Mouse (Mus musculus) CD4-positive, CD25-positive, alpha-beta regulatory T cell, adult 2 months (primary cell): ENCODE data around the gene Smim24.

ENCODE experiments used
- DNase-seq: peaks from one replicate; pipeline ENCODE4 v3.0.0-alpha.2; 2012; ENCODE audit warnings: low read depth, low spot score

Gene Smim24

DNA sequence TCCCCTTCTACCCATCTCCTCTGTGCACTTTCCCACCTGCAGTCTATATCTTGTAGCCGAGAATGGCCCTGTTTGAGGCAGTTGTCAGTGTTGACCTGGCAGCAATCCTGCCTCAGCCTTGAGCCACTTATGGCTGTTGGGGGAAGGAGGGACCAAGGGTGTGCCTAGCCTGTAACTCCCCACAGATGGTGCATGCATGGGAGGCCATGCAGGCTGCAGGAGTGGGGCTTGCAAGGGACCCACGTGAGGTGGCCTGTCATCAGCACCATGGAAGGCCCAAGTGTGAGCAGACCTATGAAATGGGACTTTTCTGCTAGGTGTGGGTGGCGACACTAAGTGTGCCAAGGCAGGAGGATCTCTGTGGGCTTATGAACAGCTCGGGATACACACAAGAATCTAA, 27.8 kb upstream of the Smim24 start:
- no peak for DNase-seq

DNA sequence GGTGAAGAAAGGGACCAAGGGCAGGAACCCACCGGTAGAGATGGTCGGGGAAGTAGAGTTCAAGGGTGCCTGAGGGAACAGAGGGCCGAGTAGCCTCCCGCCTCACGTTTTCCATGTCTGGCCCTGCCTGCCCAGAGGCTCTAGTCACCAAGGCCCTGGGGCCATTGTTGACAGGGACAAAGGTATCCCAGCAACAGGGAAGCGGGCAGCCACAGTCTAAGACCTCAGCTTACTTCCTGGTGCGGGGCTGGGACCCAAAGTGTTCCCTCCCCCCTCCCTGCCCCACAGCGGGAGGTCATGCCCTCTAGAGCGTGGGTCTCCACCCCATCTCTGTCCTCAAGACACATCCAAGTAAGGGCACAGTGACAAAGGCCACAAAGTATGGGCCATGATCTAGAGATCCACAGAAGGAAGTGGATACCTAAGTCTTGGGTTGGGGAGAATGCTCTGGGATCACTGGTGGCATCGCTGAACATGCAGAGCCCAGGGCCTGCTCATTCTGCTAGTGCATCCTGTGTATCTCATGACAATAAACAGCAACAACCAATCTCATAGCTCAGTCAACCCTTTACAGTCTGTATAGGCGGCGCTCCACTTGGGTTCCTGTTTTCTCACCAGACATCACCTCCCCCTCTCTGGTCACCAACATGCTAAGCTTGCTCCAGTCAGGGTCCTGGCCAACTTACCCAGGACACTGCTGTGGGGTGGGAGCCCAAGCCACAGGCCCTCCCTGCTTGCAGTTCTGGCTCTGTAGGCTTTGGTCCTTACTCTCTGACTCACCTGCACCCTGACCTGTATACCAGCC, 27.0 kb upstream of the Smim24 start, which contains the start of gene 4930404N11Rik:
Gene 4930404N11Rik (minus strand): TSS at position 145 of the 805 bp plus-strand sequence.
- DNase-seq, result no peak

DNA sequence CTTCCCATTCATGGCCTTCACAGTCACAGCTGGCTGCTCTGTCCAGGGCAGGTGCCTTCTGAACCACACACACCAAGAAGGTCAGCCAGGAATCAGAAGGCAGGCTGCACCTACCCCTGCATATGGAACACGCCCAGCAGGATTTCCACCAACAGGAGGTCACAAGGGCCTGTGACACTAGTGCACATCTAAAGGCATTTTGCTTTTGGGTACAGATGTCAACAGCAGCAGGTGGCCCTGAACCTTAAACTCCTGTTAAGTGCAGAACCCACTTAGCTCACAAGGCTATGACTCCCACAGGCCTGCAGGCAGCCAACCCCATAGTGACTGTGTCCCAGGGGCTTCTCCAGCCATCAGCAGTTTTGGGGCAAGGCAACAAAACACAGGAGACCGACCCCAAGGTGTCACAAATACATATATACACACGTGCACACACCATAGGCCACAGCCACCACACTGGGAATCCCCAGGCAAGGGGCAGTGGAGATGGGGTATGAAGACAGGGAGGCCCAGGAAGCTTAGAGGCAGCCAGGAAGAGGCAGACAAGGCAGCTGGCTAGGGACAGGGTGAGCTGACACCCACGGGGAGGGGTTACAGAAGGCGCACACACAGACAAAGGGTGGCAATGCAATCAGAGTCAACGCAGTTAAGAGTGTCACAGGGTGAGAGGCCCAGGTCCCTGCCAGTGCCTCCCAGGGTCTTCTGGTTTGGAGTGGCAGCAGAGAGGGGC, 26.2 kb upstream of the Smim24 start:
- no peak for DNase-seq

DNA sequence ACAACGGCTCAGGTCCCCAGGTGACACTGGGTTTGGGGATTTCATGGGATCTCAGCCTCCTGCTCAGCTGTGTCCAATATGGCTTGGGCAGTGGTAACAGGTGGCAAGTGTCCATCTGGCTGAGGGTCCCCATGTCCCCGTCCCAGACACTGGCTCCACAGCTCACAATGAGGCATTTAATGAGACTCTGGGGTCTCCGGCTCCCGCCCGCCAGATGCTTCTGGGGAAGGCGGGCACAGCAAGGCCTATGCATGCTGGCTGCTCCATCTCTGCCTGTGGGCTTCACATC, 25.7 kb upstream of the Smim24 start:
- DNase-seq, result no peak

DNA sequence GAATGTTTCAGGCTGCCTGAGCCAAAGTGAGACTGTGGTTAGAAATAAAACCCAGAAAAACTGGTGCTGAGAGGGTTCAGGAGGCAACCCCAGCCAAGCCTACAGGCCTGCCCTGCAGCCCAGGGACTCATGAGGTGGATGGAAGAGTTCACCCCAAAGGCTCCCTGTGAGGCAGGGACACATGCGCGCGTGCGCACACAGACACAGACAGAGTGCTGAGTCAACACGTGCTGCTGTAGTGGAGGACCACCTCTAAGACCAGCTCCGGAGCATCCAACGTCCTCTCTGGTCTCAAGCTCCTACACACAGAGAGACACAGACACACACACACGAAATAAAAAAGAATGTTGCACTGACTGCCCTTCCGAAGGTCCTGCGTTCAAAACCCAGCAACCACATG, 17.5 kb upstream of the Smim24 start:
- no peak for DNase-seq

DNA sequence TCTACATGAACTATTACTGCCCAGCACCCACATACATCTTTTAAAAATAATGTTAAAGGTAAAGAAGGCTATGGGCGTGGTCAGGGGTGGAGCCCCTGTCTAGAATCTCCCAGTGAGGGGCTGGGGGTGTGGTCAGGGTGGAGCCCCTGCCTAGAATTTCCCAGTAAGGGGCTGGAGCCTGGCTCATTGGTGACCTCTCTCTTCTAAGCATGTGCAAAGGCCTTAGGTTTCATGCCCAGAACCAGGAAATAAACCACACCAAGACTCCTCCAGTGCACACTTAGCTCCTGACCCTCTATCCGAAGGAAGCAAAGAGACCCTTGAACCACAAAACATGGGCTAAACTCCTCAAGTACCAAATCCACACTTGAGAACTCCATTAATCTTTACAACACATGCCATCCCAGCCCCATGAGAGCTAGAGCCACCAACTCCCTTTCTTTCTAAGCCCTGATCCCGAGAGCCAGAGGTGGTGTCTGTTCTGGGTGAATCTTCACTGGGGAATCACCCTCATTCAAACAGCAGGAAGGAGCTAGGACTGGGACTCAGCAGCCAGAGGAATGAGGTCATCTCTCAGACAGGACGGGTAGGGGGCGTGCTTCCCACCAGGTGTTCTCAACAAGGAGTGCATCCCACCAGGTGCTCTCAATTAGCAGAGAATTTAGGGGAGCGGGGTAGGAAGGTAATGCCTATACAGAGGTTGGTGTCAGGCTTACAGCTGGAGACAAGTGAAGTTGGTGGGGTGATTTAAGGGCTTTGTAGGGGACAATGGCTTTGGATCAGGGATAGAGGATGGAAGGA, 16.1 kb upstream of the Smim24 start:
- DNase-seq, result no peak

DNA sequence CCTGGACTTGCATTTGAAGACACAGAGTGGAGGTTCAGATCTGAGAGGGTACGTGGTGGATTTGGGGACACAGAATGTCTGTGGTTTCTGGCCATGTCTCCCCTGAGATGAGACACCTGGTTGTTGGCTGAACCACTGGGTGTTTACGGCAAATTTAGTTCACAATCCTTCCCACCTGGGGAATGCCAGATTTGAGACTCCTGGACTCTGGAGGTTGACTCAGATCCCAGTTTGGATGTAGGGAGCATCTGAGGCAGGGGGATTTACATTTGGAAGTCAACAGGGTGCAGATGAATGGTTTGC, 15.5 kb upstream of the Smim24 start:
- DNase-seq, result no peak

DNA sequence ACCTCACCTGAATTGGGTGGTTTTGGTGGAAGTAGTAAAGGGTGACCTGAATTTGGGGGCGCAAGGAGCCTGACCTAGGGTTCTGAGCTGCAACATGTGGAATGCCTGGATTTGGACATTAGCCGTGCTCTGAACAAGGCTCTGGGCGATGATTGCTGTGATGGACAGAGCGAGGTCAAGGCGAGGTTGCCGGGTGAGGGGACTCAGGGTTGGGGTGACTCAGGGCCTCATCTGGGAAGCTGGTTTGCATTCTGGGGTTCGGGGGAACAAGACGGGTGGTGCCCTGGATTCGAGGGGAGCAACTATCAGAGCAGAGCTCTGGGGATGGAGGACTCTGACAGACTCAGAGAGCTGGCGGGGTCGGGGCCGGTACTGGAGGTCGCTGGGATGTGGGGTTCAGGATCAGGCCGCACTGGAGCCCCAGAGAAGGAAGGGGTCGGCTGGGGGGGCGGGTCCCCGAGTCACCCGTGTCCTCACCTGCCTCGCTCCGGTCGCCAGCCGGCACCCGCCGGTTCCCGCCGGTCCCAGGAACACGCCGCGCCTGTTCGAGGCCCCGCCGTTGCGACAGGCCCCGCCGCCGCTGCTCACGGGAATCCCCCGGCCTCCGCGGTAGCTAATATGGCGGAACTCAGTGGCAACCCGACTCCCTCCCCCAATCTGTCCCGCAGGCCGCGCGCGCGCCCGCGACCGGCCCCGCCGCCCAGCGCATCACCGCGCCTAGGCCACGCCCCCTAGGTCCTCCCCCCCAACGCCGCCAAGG, 14.9 kb upstream of the Smim24 start, which contains the start of gene Fzr1:
Gene Fzr1 (minus strand): TSS at position 724 of the 760 bp plus-strand sequence.
- no peak for DNase-seq

DNA sequence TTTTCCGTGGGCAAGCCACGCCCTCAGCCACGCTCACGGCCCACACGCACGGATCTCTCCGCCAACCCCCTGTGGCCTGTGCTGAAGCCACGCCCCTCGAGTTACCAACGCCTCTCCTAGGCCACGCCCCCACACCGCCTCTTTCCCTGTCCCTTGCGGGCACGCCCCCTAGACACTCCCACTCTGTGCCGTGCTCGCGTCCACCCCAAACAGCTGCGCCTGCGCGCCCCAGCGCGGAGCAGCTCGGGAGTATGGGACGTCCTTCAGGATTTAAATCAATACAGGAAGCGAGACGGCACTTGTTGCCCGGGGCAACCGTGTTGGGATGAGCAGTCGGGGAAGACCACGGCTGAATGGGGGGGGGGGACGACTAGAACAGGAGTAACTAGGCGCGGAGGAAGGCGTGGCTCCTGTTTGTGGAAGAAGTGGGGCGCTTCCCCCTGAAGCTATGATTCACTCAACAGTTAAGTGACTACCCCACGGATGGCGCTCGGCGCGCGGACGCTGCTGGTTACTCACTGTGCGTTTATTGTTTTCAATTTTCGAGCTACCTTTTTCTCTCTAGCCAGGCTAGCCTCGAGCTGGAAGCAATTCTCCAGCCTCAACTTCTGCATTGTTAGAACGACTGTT, 14.2 kb upstream of the Smim24 start:
- DNase-seq, result peak; percentile 100

DNA sequence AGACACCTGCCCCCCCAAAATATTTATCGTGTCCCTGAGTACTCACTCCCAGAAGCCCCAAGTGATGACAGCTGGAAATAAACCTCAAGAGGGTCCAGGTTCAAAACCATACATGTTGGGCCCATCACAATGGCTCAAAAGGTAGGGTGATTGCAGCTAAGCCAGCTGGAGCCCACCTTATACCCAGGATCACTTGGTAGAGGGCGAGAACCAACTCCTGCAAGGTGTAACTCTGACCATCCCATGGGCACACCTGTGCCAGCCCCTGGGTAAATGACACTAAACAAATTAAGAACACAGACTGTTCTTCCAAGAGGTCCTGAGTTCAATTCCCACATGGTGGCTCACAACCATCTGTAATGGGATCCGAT, 13.7 kb upstream of the Smim24 start:
- no peak for DNase-seq

DNA sequence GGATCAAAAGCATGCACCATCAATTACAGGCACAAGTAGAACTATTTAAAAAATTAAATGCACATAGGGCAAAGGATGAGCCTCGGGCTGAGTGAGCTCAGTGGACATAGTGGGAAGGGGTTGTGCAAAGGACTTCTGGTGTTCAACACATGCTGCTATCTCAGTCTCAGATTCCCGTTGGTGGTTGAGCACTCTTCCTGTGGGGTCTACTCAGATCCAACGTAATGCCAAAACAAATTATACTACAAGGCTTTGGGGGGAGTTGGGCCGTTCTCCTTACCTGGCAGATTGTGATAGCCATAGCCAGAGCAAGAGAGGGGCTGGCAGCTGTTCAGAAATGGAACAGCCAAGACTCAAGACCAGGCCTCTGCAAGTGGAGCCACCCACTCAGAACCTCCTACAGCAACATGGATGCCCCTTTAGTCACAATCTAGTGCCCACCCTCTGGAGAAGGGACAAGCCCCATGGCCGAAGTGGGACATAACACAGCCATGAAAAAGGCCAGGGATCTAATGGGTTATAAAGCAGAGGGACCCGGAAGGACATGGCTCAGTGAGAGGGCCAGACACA, 13.0 kb upstream of the Smim24 start:
- DNase-seq, result no peak

DNA sequence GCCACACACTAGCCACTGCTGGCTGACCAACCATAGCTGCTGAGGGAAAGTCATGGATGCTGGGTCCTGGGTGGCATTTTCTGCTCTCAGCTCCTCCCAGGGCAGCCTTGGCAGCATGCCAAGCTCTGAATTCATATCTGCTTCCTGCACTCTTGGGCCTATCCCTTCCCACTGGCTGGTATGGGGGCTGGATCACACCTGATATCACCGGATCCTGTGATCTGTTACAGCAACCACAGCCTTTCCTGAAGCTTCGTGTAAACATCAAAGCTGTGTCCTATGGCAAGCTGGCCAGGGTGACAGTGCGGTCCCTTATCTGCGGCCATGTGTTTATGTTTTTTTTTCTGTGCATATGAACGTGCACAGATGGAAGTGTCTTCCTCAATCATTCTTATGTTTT, 10.8 kb upstream of the Smim24 start:
- DNase-seq, result peak; percentile 36

DNA sequence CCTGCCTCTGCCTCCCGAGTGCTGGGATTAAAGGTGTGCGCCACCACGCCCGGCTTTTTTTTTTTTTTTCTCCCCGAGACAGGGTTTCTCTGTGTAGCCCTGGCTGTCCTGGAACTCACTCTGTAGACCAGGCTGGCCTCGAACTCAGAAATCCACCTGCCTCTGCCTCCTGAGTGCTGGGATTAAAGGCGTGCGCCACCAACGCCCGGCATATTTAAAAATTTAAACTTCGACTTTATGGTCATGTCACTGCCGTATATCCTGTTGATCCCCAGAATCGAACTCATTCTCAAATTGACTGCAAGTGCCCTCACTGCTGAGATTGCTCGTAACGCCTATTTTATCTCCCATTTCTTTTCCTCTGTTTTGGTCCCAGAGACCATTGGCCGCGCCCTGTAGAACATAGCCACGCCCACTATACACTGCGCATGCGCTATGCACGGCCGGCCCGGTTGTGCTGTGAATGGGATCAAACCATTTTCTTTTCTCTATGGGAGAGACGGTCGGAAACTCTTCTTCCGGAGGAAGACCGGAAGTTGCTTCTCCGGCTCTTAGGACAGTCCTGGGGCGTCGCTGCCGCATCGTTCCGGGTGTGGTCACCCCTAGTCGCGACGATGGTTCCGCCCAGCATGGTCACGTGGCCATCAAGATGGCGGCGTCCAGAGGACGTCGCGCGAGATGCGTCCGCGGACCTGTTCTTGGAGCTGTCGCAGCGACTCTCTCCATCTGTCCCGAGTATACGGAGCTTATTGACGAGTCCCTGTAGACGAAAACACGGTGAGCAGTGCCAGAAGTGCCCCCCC, 8.8 kb upstream of the Smim24 start, which contains the start of the genes Dohh and Gm48551:
Gene Dohh (plus strand): TSS at position 627 of the 803 bp plus-strand sequence.
Gene Gm48551 (plus strand): TSS at position 665 of the 803 bp plus-strand sequence.
- peak; percentile 99 for DNase-seq

DNA sequence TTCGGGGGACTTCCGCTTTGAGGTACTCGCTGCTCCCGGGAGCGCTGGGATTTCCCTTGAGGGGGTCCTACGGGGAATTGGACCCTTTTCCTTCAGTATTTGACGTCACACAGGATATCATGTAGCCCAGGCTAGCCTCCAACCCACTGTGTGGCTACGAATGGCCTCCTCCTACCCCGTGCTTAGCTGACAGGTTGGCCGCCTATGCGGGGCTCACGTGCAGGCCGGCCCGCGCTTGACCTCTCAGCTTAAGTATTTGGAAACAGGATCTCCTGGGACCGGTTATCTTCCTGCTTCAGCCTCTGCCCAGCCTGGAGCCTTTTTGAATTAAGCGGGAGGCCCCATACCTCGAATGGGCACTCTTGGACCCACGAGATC, 8.3 kb upstream of the Smim24 start:
- DNase-seq, result no peak

DNA sequence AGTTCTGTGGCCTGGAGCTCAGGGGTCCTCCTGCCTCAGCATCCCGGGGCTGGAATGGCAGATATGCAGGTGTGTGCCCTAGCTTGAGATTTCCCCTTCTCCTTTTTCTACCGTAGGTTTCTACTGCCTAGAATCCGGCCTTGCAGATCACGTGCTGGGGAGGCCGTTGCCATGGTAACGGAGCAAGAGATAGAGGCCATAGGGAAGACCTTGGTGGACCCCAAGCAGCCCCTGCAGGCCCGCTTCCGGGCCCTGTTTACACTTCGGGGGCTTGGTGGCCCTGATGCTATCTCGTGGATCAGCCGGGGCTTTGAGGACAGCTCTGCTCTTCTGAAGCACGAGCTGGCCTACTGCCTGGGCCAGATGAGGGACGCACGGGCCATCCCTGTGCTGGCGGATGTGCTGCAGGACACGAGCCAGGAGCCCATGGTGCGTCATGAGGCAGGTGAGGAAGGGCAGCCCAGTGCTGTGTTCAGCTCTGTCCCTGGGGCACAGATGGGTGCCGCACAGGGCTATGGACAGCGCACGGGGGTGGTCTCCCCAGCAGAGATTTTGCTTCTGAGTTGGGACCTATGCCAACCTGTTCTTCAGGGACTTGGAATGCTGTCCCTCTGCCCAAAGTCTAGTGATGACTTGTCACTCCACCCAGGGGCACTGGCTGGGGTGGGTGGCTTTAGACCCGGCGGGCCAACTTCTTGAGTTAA, 7.1 kb upstream of the Smim24 start:
- no peak for DNase-seq

DNA sequence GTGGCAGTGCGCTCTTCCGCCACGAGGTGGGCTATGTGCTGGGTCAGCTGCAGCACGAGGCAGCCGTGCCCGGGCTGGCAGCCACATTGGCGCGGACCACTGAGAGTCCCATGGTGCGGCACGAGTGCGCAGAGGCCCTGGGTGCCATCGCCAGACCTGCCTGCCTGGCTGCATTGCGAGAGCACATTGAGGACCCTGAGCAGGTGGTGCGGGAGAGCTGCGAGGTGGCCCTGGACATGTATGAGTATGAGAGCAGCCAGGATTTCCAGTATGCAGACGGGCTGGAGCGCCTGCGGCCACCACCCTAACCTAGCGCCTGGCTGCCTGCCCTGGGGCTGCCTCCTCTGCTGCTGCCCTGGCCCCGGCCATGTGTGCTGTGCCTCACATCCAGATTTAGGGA, 5.1 kb upstream of the Smim24 start:
- no peak for DNase-seq

DNA sequence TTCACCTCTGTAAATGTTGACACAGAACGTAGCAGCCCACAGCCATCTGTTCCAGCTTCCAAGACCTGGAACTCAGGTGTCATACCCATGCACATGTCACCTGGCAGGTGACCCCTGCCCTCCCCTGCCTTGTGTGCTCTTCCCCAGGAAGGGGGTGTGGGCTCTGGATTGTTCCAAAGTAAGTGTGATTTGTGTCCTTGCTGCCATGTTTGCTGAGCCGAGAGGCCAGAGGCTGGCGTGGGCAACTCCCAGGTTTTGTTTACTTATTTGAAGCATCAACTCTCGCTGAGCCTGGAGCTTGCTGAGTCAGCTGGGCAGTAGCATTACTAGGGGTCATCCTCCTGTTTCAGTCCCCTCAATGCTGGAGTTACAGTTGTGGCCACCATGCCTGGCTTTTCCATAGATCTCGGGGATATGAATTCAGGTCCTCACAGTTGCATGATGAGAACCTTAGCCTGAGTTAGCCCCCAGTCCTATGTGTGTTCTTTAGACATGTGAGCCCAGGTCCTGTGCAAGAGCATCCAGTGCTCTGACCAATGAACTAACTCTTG, 4.3 kb upstream of the Smim24 start, which contains the start of gene Gm48552:
Gene Gm48552 (plus strand): TSS at position 501 of the 551 bp plus-strand sequence.
- DNase-seq, result no peak

DNA sequence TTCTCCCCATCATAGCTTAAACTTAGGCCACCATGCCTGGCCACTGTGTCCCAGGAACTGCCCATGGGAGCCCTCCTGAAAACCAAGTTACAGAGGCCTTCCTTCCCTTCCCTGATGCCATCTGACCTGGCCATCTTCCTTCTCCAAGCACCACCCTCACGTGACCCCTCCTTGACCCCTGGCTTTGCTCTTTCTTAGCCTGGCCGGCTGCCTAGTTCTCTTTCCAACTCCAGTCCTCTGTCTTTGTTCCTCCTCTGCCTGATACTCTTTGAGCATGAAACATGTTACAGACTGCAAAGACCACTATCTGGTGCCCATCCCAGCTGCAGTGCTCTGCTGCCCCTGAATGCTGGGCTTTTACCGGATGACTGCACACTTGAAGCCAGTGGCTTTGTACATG, 3.5 kb upstream of the Smim24 start:
- no peak for DNase-seq
